Mouse (Mus musculus) heart, embryonic 14.5 days (tissue): ENCODE measurements around the gene Palm2. TPM values are rescaled to one million over a fixed set of nuclear protein-coding genes. Genes with fewer than 3 reads are reported as not detected.

Experiments
- ATAC-seq: fragments of 200-750 bp; cut with Nextera tagmentation; 2 replicates; pipeline ENCODE4 v1.8.0; 2017; ENCODE audit warnings: low read depth, moderate TSS enrichment; ENCODE audit not compliant: insufficient number of reproducible peaks, insufficient read depth, low FRiP score
- H3K27ac ChIP-seq, 2 experiments: fragments of 200-500 bp in 1 of 2; fragments of 300-500 bp in 1 of 2; sonication (generic) in 1 of 2; replicated peaks in 1 of 2; 2 replicates each; pipeline ENCODE4 v1.5.1; 2012 to 2014; ENCODE audit warnings: low read depth in 2 of 2, low read length in 2 of 2, control low read depth in 1 of 2, mild to moderate bottlenecking in 1 of 2, mixed read lengths in 1 of 2; ENCODE audit not compliant: control insufficient read depth in 1 of 2, insufficient read depth in 1 of 2
- H3K27me3 ChIP-seq: fragments of 300-500 bp; sonication (generic); 2 replicates; pipeline ENCODE4 v1.6.1; 2014; ENCODE audit warnings: mild to moderate bottlenecking, low read length, control low read depth; ENCODE audit not compliant: control insufficient read depth, insufficient read depth
- H3K36me3 ChIP-seq: fragments of 300-500 bp; sonication (generic); 2 replicates; pipeline ENCODE4 v1.6.1; 2014; ENCODE audit warnings: mild to moderate bottlenecking, control low read depth, low read length, mixed read lengths; ENCODE audit not compliant: control insufficient read depth, insufficient read depth
- H3K4me1 ChIP-seq, 2 experiments: fragments of 200-500 bp in 1 of 2; fragments of 300-500 bp in 1 of 2; sonication (generic) in 1 of 2; 2 replicates each; pipeline ENCODE4 v1.6.1; 2012 to 2014; ENCODE audit warnings: low read length in 2 of 2, control low read depth in 1 of 2, mixed read lengths in 1 of 2; ENCODE audit not compliant: control insufficient read depth in 2 of 2, insufficient read depth in 2 of 2
- H3K4me2 ChIP-seq: fragments of 300-500 bp; sonication (generic); 2 replicates; pipeline ENCODE4 v1.6.1; 2014; ENCODE audit warnings: mild to moderate bottlenecking, low read length
- H3K4me3 ChIP-seq, 2 experiments: fragments of 200-500 bp in 1 of 2; fragments of 300-500 bp in 1 of 2; sonication (generic) in 1 of 2; 2 replicates each; pipeline ENCODE4 v1.5.1; 2012 to 2014; ENCODE audit warnings: low read length in 2 of 2, mild to moderate bottlenecking in 2 of 2, control low read depth in 1 of 2, low read depth in 1 of 2, moderate library complexity in 1 of 2; ENCODE audit not compliant: control insufficient read depth in 1 of 2, insufficient read depth in 1 of 2
- H3K9ac ChIP-seq: fragments of 300-500 bp; sonication (generic); 2 replicates; pipeline ENCODE4 v1.6.1; 2014; ENCODE audit warnings: mild to moderate bottlenecking, low read length
- H3K9me3 ChIP-seq: fragments of 300-500 bp; sonication (generic); 2 replicates; pipeline ENCODE4 v1.6.1; 2016; ENCODE audit warnings: low read length, control low read depth; ENCODE audit not compliant: control insufficient read depth
- WGBS: fragments of 180-500 bp; shearing (Covaris S2); extraction: QIAGEN DNeasy Blood & Tissue Kit; methylation state at CpG from one replicate; pipeline ENCODE4 v1.1.7; 2014; 5-methylcytosine and 5-hydroxymethylcytosine counted together
- polyA plus RNA-seq: library from polyadenylated mRNA; unstranded; fragments of >200 nt; fragmentation: Nextera tagmentation; extraction: Ambion mirVana; gene quantifications from 2 replicates; pipeline ENCODE4 v1.2.1, GENCODE M21; 2014

Gene Palm2
- polyA plus RNA-seq, 1 experiment from 2014 or later, result 21.0 TPM

DNA sequence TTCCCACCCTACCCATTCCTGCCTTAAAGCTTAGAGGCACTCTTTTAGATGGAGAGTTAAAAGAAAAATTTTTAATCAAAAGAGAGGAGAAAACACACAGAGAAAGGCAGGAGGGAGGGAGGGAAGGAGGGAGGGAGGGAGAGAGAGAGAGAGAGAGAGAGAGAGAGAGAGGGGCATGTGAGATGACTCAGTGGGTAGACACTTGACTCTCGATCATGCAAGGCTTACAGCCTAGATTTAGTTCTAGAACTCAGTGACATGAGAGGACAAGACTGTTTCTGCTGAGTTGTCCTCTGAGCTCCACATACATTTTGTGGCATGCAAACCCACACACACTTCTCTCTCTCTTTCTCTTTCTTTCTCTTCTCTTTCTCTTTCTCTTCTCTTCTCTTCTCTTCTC, 125.4 kb downstream of the Palm2 start:
- 0% methylated on average over 1 of the region's 1 CpGs for WGBS

DNA sequence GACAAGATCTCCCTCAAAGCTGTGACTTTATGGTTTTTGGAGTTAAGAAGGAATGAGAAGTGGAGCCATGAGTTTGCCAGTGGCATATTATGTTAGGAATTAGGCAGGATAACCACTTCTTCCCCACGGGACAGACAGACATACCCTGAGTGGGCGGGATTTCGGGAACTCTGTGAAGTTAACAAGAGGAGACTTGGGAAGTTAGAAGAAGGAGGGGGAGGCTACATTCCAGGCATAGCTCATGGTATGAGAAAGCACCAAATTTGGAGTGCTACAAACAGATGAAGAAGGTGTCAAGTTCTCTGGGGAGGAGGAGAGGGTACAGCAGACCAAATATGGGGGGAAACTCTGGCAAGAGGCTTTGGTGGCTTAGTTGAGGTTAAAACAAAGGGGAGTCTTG, 126.0 kb downstream of the Palm2 start:
- Histone ChIP-seq H3K36me3 (no peaks in the 10 kb centered on the region), H3K4me2 (peak overlapping the region; percentile 63), H3K4me3 (peak overlapping the region in 1 of 2 experiments; percentile 17; a peak in 2 of 4 replicates), H3K27me3 (no peaks in the 10 kb centered on the region), H3K9me3 (no peaks in the 10 kb centered on the region), H3K4me1 (peaks cover 30 to 57% of the 10 kb centered on the region in 2 experiments), H3K9ac (peak overlapping the region; percentile 71), H3K27ac (peak overlapping the region; percentile 98 to 99)
- peak; percentile 73 for ATAC-seq
- 13% methylated on average over 3 of the region's 3 CpGs for WGBS

More for the DNA sequence above, 125.4 kb downstream of the Palm2 start:
- H3K27ac ChIP-seq, result peak overlapping the region; percentile 98 to 99
- no peak overlapping the region for H3K9ac ChIP-seq
- peaks cover 33 to 57% of the 10 kb centered on the region in 2 experiments for H3K4me1 ChIP-seq
- H3K36me3 ChIP-seq, result no peaks in the 10 kb centered on the region
- H3K4me3 ChIP-seq, result no peak overlapping the region
- H3K27me3 ChIP-seq, result no peaks in the 10 kb centered on the region
- ATAC-seq, result no peak
- peak overlapping the region; percentile 63 for H3K4me2 ChIP-seq
- H3K9me3 ChIP-seq, result no peaks in the 10 kb centered on the region

DNA sequence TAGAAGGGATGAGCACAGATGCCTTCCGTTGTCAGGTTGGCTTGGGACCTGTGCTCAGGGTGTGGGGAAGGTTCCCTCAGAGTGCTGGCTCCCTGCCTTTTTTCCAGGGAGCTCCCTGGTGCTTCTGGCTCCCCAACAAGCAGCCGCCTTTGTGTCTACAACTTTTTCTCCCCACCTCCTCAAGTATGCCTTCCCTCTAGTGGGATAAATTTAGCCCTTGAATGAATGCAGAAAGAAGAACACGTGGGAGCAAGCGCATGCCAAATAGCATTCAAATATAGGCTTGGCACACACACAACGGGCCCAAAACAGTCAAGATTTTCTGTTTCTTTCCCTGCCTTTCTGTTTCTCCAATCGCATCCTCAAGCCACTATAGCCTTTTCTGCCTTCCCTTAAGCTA, 127.0 kb downstream of the Palm2 start:
- Histone ChIP-seq H3K27me3 (no peaks in the 10 kb centered on the region), H3K4me3 (peak overlapping the region; percentile 17 to 24), H3K4me1 (peaks cover 31 to 59% of the 10 kb centered on the region in 2 experiments), H3K27ac (peak overlapping the region; percentile 98 to 99), H3K36me3 (no peaks in the 10 kb centered on the region), H3K4me2 (peak overlapping the region; percentile 63), H3K9me3 (no peaks in the 10 kb centered on the region), H3K9ac (peak overlapping the region; percentile 71)
- ATAC-seq, result peak; percentile 48; the same call in 1 of the 2 replicates
- 35% methylated on average over 6 of the region's 6 CpGs for WGBS

GRCm38 (mm10) chr4:57565283-57565682, 131.2 kb downstream of the Palm2 start:
- WGBS, result 42% methylated on average over 1 of the region's 1 CpGs
- no peak for ATAC-seq
- no peaks in the 10 kb centered on the region for H3K27me3 ChIP-seq
- H3K27ac ChIP-seq, result peak overlapping the region in 1 of 2 experiments; percentile 49; a peak in 1 of 4 replicates
- peaks cover 27 to 56% of the 10 kb centered on the region in 2 experiments for H3K4me1 ChIP-seq
- no peaks in the 10 kb centered on the region for H3K9me3 ChIP-seq
- H3K4me3 ChIP-seq, result no peak overlapping the region
- no peaks in the 10 kb centered on the region for H3K36me3 ChIP-seq
- H3K9ac ChIP-seq, result no peak overlapping the region
- no peak overlapping the region for H3K4me2 ChIP-seq

GRCm38 (mm10) chr4:57565811-57566210, 131.8 kb downstream of the Palm2 start:
- no peaks in the 10 kb centered on the region for H3K36me3 ChIP-seq
- peaks cover 25 to 56% of the 10 kb centered on the region in 2 experiments for H3K4me1 ChIP-seq
- no peaks in the 10 kb centered on the region for H3K27me3 ChIP-seq
- no peak overlapping the region for H3K4me3 ChIP-seq
- H3K4me2 ChIP-seq, result no peak overlapping the region
- H3K9ac ChIP-seq, result no peak overlapping the region
- WGBS, result 44% methylated on average over 2 of the region's 2 CpGs
- H3K27ac ChIP-seq, result no peak overlapping the region
- H3K9me3 ChIP-seq, result no peaks in the 10 kb centered on the region
- ATAC-seq, result no peak

DNA sequence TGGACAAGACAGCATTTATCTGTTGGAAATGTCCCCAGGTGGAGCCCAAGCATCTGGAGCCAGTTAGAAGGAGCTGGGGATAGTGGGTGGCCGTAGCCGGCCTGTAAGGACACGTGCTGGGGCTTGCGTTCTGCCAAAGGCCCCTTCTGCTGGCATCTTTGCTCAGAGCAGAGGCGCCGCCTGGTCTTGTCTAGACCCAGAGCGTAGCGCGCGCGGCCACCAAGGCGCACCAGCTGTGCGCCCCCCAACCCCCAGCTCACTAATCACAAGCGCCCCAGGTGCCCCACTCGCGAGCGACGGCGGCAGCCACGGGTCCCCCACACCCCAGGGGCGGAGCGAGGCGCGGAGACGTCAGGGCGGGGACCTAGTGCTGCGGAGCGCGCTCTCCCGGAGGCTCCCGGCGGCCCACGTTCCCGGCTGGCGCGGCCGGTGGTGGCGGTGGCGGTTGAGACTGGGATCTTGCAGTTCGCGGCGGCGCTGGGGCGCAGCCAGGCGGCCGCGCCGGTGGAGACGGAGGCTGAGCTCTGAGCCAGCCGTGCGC, 133.7 kb downstream of the Palm2 start, which contains the start of gene Pakap:
TSS of gene Pakap (plus strand) at position 514 of the 541 bp plus-strand sequence.
- Histone ChIP-seq H3K36me3 (peaks cover 6% of the 10 kb centered on the region; the same call in 1 of the 2 replicates), H3K9ac (peak within 1 kb of the TSS; percentile 95), H3K4me2 (peak within 1 kb of the TSS; percentile 77), H3K4me3 (peak within 1 kb of the TSS; percentile 77 to 82), H3K27ac (peak within 1 kb of the TSS; percentile 98), H3K9me3 (no peaks in the 10 kb centered on the region), H3K4me1 (peaks cover 22 to 49% of the 10 kb centered on the region in 2 experiments), H3K27me3 (no peaks in the 10 kb centered on the region)
- peak; percentile 74 for ATAC-seq
- under 1% methylated on average over 50 of the region's 51 CpGs for WGBS

- H3K27me3 ChIP-seq, result no peaks in the 10 kb centered on the region
- H3K9me3 ChIP-seq, result no peaks in the 10 kb centered on the region
- H3K9ac ChIP-seq, result peak overlapping the region; percentile 95
- H3K4me2 ChIP-seq, result peak overlapping the region; percentile 77
- 18% methylated on average over 18 of the region's 19 CpGs for WGBS
- peak overlapping the region; percentile 98 for H3K27ac ChIP-seq
- peaks cover 8% of the 10 kb centered on the region; the same call in 1 of the 2 replicates for H3K36me3 ChIP-seq
- peak overlapping the region; percentile 77 to 82 for H3K4me3 ChIP-seq
- ATAC-seq, result no peak; the same call in 1 of the 2 replicates
- H3K4me1 ChIP-seq, result peaks cover 28 to 56% of the 10 kb centered on the region in 2 experiments
Observed at GRCm38 (mm10) chr4:57568268-57569068, 134.4 kb downstream of the Palm2 start.
